Mouse (Mus musculus) spleen, adult 2 months (tissue): ENCODE data around the gene Cdc42bpa.

Source experiments
- CTCF ChIP-seq: fragments of 200-500 bp; IDR thresholded peaks from 2 replicates; pipeline ENCODE4 v1.5.1; 2011; ENCODE audit warnings: mild to moderate bottlenecking, inconsistent platforms; ENCODE audit not compliant: insufficient read depth, insufficient read length, insufficient replicate concordance; ENCODE audit errors: extremely low read depth
- POLR2A ChIP-seq: fragments of 200-500 bp; IDR thresholded peaks from 2 replicates; pipeline ENCODE4 v1.6.1; 2011; ENCODE audit warnings: low read depth, low read length, inconsistent platforms

DNA sequence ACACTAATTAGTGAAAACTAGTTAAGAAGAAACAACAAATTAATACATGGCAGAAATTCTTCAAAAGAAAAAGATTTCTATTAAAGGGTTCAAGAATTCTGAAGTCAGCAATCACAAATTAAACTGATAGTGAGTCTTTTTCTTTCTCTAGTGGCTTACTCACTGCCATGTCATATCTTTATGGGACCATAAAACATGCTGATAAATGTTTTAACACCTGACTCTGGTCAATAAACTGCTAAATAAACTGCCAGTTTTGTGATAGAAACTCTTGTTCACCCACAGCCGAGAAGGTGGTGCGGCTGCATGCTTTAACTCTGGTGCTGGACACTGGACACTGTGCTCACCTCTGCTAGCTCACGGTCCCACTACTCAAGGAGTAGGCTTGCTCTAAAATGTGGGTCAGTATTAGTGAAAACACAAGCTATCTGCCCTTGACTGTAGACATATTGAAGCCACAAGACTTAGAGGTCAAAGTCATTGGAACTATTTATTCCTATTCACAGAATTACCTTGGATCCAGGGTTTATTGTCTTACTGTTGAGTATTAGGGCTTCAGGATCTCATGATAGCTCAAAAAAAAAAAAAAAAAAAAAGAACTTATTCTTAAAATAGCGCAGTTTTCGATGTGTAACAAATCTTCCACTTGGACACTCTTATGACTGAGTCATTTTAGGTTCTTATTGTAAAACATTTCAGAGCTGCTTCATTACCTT, 168.0 kb downstream of the Cdc42bpa start:
- TF ChIP-seq CTCF = no peak
- TF ChIP-seq POLR2A = no peak
